Mouse (Mus musculus): ENCODE data around the gene Sptbn4. TPM values are rescaled to one million over a fixed set of nuclear protein-coding genes. Genes with fewer than 3 reads are reported as not detected.

Sptbn4 gene
- polyA plus RNA-seq, 1 experiment from 2014 or later: 0.09 TPM

DNA sequence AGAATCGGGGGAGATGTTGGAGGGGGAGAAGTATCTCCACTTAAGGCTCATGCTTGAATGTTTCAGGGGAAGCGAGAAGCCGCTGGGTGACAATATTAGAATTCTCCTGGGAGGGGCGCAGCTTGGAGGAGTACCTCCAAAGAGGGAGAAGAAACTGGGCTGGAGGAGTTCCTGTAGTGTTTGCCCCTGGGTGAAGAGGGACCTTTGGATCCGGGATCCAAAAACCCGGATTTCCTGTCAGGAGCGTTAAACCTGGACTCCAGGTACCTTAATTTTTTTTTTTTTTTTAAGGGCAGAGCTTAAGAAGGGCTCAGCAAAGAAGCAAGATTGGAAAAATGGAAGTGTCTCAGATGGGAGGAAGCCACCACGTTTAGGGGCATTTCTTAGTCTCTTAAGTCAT lies 115.6 kb downstream of the Sptbn4 start:
- H3K27me3 ChIP-seq: peaks cover 100% of the 10 kb centered on the region
- H3K9me3 ChIP-seq (replicated peaks): no peaks in the 10 kb centered on the region
- ATAC-seq (ENCODE audit: insufficient read depth): no peak
- WGBS (ENCODE audit: insufficient replicate concordance): 5% methylated on average over 8 of the region's 8 CpGs
- H3K27ac ChIP-seq (replicated peaks): no peak overlapping the region
- peak overlapping the region; percentile 72 for H3K4me2 ChIP-seq
- peaks cover 55% of the 10 kb centered on the region for H3K4me1 ChIP-seq (replicated peaks)
- H3K4me3 ChIP-seq (replicated peaks): 0 out of 2 replicates have a peak overlapping the region, but pooled peaks have one; percentile 54
- no peaks in the 10 kb centered on the region for H3K36me3 ChIP-seq (replicated peaks)
- no peak overlapping the region for H3K9ac ChIP-seq

DNA sequence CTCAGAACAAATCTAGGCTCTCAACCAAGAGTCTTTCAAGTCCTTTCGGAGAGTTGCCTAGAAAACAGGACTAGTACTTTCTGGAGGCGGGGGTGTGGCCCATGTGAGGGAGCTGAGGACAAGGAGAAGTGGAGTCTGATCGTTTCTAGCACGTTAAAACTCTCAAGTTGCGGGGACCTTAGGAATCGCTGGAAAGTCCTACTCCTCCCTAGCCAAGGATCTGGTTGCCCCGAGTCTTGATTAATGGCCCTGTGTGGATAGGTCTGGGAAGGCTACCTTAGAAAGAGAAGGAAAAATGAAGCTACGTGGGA lies 116.0 kb downstream of the Sptbn4 start:
- H3K4me2 ChIP-seq: peak overlapping the region; percentile 72; the same call in 1 of the 2 replicates
- H3K9ac ChIP-seq: no peak overlapping the region
- H3K27me3 ChIP-seq: peaks cover 100% of the 10 kb centered on the region
- peak overlapping the region; percentile 54; the same call in 1 of the 2 replicates for H3K4me3 ChIP-seq (replicated peaks)
- H3K9me3 ChIP-seq (replicated peaks): no peaks in the 10 kb centered on the region
- 3% methylated on average over 8 of the region's 8 CpGs for WGBS (ENCODE audit: insufficient replicate concordance)
- no peak for ATAC-seq (ENCODE audit: insufficient read depth)
- peaks cover 53% of the 10 kb centered on the region for H3K4me1 ChIP-seq (replicated peaks)
- H3K27ac ChIP-seq (replicated peaks): no peak overlapping the region
- no peaks in the 10 kb centered on the region for H3K36me3 ChIP-seq (replicated peaks)

DNA sequence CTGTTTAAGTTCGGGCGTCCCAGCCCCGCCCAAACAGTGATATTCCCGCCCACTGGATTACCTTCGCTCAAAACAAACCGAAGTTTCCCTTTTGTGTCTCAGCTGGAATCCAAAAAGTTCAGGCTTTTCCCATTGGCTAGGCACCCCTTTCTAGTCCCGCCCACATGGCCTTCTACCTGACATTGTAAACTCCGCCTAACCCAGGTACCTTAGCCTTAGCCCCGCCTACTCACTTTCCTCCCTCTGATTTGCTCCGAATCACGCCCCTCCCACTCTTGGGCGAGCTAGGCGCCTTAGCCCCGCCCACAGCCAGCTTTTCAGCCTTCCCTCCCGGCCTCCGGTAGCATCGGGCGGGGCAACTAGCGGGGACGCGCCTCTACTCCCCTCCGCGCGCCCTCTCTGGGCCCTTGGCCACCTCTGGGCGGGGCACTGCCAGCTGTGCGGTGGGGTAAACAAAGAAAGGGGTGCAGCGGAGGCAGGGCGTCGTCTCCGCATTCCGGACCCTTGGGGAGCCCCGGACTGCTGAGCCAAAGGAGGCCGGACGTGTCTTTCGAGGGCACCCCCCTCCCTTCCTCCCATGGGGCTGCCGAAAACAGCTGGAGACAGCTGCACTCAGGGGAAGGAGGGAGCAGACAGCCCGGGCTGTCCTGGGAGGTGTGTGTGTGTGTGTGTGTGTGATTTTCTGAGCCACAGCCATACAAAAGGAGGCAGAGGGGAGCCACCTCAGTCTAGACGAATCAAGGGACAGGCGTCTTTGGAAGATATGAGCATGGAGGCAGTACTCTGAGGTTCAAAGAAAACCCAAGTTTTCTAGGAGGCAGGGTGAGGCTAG lies 116.6 kb downstream of the Sptbn4 start:
- peak overlapping the region; percentile 54 for H3K4me3 ChIP-seq (replicated peaks)
- H3K27ac ChIP-seq (replicated peaks): no peak overlapping the region

GRCm38 (mm10) chr7:27329981-27330380 lies 117.5 kb downstream of the Sptbn4 start:
- Histone ChIP-seq H3K27me3 (peaks cover 100% of the 10 kb centered on the region), H3K9ac (no peak overlapping the region), H3K9me3 (replicated peaks) (no peaks in the 10 kb centered on the region), H3K36me3 (replicated peaks) (no peaks in the 10 kb centered on the region), H3K4me1 (replicated peaks) (peaks cover 47% of the 10 kb centered on the region), H3K27ac (replicated peaks) (no peak overlapping the region), H3K4me3 (replicated peaks) (peak overlapping the region; percentile 54), H3K4me2 (peak overlapping the region; percentile 72)
- no peak for ATAC-seq (ENCODE audit: insufficient read depth)
- 19% methylated on average over 17 of the region's 17 CpGs for WGBS (ENCODE audit: insufficient replicate concordance)

More for the DNA sequence above, 116.6 kb downstream of the Sptbn4 start:
- WGBS (ENCODE audit: insufficient replicate concordance): under 1% methylated on average over 39 of the region's 39 CpGs
- H3K36me3 ChIP-seq (replicated peaks): no peaks in the 10 kb centered on the region
- H3K9me3 ChIP-seq (replicated peaks): no peaks in the 10 kb centered on the region
- H3K9ac ChIP-seq: 0 out of 2 replicates have a peak overlapping the region, but pooled peaks have one; percentile 4
- peaks cover 47% of the 10 kb centered on the region for H3K4me1 ChIP-seq (replicated peaks)
- ATAC-seq (ENCODE audit: insufficient read depth): peak; percentile 40
- peaks cover 100% of the 10 kb centered on the region for H3K27me3 ChIP-seq
- H3K4me2 ChIP-seq: peak overlapping the region; percentile 72

GRCm38 (mm10) chr7:27329326-27329947 lies 118.0 kb downstream of the Sptbn4 start:
- no peaks in the 10 kb centered on the region for H3K9me3 ChIP-seq (replicated peaks)
- no peaks in the 10 kb centered on the region for H3K36me3 ChIP-seq (replicated peaks)
- peaks cover 100% of the 10 kb centered on the region for H3K27me3 ChIP-seq
- peaks cover 47% of the 10 kb centered on the region for H3K4me1 ChIP-seq (replicated peaks)
- H3K9ac ChIP-seq: no peak overlapping the region
- peak; percentile 8; the same call in 1 of the 2 replicates for ATAC-seq (ENCODE audit: insufficient read depth)
- H3K27ac ChIP-seq (replicated peaks): no peak overlapping the region
- H3K4me2 ChIP-seq: peak overlapping the region; percentile 51
- peak overlapping the region; percentile 29 for H3K4me3 ChIP-seq (replicated peaks)
- WGBS (ENCODE audit: insufficient replicate concordance): 2% methylated on average over 45 of the region's 45 CpGs

- no peak for ATAC-seq (ENCODE audit: insufficient read depth)
- no peaks in the 10 kb centered on the region for H3K9me3 ChIP-seq (replicated peaks)
- H3K4me1 ChIP-seq (replicated peaks): peaks cover 47% of the 10 kb centered on the region
- H3K27ac ChIP-seq (replicated peaks): no peak overlapping the region
- H3K36me3 ChIP-seq (replicated peaks): no peaks in the 10 kb centered on the region
- no peak overlapping the region for H3K4me3 ChIP-seq (replicated peaks)
- no peak overlapping the region for H3K9ac ChIP-seq
- H3K27me3 ChIP-seq: peaks cover 100% of the 10 kb centered on the region
- 31% methylated on average over 16 of the region's 16 CpGs for WGBS (ENCODE audit: insufficient replicate concordance)
- H3K4me2 ChIP-seq: no peak overlapping the region
Measured at GRCm38 (mm10) chr7:27328648-27329047, 118.8 kb downstream of the Sptbn4 start.

DNA sequence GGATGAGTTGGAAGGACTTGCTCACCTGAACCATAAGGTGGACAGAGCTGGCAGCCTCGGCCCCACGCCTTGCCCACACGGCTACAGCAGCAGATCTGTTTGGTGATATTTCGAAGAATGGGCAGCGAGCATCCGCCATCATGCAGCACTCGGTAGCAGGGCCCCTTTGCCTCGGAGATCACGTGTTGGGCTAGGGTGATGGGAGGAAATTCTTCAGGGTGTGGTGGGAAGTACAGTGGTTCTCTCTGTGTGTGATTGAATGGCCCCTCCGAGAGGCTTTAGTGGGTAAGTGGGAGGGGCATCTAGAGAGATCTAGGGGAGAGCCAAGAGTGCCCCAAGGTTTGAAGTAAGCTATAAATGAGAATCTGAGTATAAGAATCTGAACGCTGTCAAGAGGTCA lies 119.3 kb downstream of the Sptbn4 start:
- Histone ChIP-seq H3K9me3 (replicated peaks) (no peaks in the 10 kb centered on the region), H3K4me3 (replicated peaks) (no peak overlapping the region), H3K36me3 (replicated peaks) (no peaks in the 10 kb centered on the region), H3K9ac (no peak overlapping the region), H3K4me2 (no peak overlapping the region), H3K27ac (replicated peaks) (no peak overlapping the region), H3K4me1 (replicated peaks) (peaks cover 45% of the 10 kb centered on the region), H3K27me3 (peaks cover 100% of the 10 kb centered on the region)
- no peak for ATAC-seq (ENCODE audit: insufficient read depth)
- WGBS (ENCODE audit: insufficient replicate concordance): 50% methylated on average over 11 of the region's 11 CpGs

GRCm38 (mm10) chr7:27327500-27327899 lies 120.0 kb downstream of the Sptbn4 start:
- Histone ChIP-seq H3K9ac (no peak overlapping the region), H3K36me3 (replicated peaks) (no peaks in the 10 kb centered on the region), H3K27me3 (peaks cover 100% of the 10 kb centered on the region), H3K4me3 (replicated peaks) (no peak overlapping the region), H3K4me1 (replicated peaks) (peaks cover 38% of the 10 kb centered on the region), H3K27ac (replicated peaks) (no peak overlapping the region), H3K9me3 (replicated peaks) (no peaks in the 10 kb centered on the region), H3K4me2 (no peak overlapping the region)
- ATAC-seq (ENCODE audit: insufficient read depth): no peak
- 73% methylated on average over 8 of the region's 8 CpGs for WGBS (ENCODE audit: insufficient replicate concordance)

- peaks cover 27% of the 10 kb centered on the region for H3K4me1 ChIP-seq (replicated peaks)
- ATAC-seq (ENCODE audit: insufficient read depth): no peak
- H3K9me3 ChIP-seq (replicated peaks): no peaks in the 10 kb centered on the region
- no peaks in the 10 kb centered on the region for H3K36me3 ChIP-seq (replicated peaks)
- no peak overlapping the region for H3K9ac ChIP-seq
- H3K27me3 ChIP-seq: peaks cover 97% of the 10 kb centered on the region
- H3K4me3 ChIP-seq (replicated peaks): no peak overlapping the region
- no peak overlapping the region for H3K27ac ChIP-seq (replicated peaks)
- WGBS (ENCODE audit: insufficient replicate concordance): 35% methylated on average over 34 of the region's 34 CpGs
- H3K4me2 ChIP-seq: no peak overlapping the region; the same call in 1 of the 2 replicates
Measured at GRCm38 (mm10) chr7:27326101-27326880, 121.2 kb downstream of the Sptbn4 start.

- WGBS (ENCODE audit: insufficient replicate concordance): 2% methylated on average over 24 of the region's 24 CpGs
Measured at GRCm38 (mm10) chr7:27325697-27326096, 121.8 kb downstream of the Sptbn4 start.

GRCm38 (mm10) chr7:27324928-27325327 lies 122.6 kb downstream of the Sptbn4 start:
- Histone ChIP-seq H3K27ac (replicated peaks) (no peak overlapping the region), H3K9ac (no peak overlapping the region), H3K9me3 (replicated peaks) (no peaks in the 10 kb centered on the region), H3K4me2 (no peak overlapping the region), H3K36me3 (replicated peaks) (no peaks in the 10 kb centered on the region), H3K27me3 (peaks cover 87% of the 10 kb centered on the region), H3K4me1 (replicated peaks) (peaks cover 13% of the 10 kb centered on the region), H3K4me3 (replicated peaks) (no peak overlapping the region)
- no peak for ATAC-seq (ENCODE audit: insufficient read depth)
- WGBS (ENCODE audit: insufficient replicate concordance): 38% methylated on average over 19 of the region's 20 CpGs

More at GRCm38 (mm10) chr7:27325697-27326096, 121.8 kb downstream of the Sptbn4 start:
- H3K27ac ChIP-seq (replicated peaks): no peak overlapping the region
- H3K4me2 ChIP-seq: peak overlapping the region; percentile 29
- H3K9ac ChIP-seq: no peak overlapping the region
- ATAC-seq (ENCODE audit: insufficient read depth): no peak
- no peaks in the 10 kb centered on the region for H3K9me3 ChIP-seq (replicated peaks)
- peaks cover 21% of the 10 kb centered on the region for H3K4me1 ChIP-seq (replicated peaks)
- peak overlapping the region; percentile 9; the same call in 1 of the 2 replicates for H3K4me3 ChIP-seq (replicated peaks)
- H3K27me3 ChIP-seq: peaks cover 95% of the 10 kb centered on the region
- no peaks in the 10 kb centered on the region for H3K36me3 ChIP-seq (replicated peaks)
